Mouse (Mus musculus): ENCODE measurements at regions not wholly inside any gene's neighbourhood (a gene's known extent, or its start where the extent isn't known, plus 50 kb on each side); places are given as distances from the start of the nearest gene placed in this dataset.

DNA sequence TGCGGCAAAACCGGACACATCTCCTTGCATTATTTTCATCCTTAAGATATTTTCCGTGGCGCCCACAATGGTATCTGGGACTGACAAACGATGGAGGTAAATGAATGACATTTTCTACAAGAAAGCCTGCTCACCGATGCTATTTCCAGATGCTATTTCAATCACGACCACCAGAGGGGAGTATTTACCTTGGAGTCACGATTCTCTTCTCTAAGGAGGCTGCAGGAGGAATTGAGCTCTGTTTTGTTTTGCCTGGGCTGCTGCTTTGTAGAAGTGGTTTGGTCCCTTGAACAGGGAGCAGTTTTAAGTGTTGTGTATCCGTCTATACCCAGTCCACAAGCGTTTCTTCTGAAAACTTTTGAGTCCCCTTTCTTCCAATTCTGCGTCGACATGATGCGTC is 128.7 kb upstream of the Itga1 start:
- DNase-seq = peak; percentile 24

DNA sequence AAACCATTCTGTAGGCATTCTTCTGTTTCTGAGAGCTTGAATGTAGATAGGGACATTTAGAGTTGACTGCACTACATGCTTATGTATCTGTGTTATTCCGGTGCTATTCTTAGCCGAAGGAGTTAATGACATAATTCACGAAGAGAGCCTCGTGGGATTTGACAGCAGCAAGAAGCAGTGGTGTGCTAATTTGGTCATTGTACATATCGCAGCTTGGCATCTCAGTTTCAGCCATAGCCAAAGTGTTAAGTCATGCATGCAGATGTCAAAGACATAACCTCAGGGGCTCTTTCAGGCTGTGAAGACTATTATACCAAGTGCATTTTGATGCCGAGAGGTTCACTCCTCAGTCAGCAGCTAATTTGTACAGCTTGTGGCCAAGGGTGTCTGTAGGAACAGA is 125.1 kb upstream of the Itga1 start:
- no peak for DNase-seq

DNA sequence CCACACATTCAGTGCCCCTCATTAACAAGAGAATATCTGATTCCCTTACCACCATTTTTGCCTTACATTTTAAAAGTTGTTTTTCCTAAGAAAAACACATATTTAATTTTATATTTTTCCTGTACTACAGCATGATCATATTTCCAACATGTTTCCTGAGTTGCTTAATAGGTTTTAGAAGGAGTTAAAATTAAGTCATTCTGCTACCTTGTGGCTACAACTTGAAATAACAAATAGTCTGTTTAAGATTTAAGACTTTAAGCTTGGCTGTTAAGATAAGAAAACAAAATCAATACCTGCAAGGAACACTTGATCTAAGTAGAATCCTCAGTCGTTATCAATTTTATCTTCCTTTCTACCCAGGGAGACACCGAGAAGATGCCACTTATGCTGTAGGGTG is 117.9 kb upstream of the Itga1 start:
- DNase-seq = no peak

DNA sequence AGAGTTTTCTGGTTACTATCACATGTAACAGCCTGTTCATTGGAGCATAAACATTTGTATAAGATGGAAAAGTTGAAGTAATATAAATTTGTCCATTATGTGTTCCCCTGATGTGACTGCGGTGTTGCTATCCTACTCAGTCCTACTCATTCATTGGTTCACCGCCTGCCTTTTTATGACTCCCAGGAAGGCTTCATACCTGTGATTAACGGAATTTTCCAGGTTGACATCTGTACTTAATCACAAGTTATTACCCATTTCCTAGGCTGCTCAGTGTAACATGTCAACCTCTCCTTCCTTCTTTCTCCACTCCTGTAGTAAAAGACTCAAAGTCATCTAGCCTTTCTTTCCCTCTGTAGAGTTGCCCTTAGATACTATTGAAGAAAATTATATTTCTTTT is 109.5 kb upstream of the Itga1 start:
- DNase-seq = no peak

DNA sequence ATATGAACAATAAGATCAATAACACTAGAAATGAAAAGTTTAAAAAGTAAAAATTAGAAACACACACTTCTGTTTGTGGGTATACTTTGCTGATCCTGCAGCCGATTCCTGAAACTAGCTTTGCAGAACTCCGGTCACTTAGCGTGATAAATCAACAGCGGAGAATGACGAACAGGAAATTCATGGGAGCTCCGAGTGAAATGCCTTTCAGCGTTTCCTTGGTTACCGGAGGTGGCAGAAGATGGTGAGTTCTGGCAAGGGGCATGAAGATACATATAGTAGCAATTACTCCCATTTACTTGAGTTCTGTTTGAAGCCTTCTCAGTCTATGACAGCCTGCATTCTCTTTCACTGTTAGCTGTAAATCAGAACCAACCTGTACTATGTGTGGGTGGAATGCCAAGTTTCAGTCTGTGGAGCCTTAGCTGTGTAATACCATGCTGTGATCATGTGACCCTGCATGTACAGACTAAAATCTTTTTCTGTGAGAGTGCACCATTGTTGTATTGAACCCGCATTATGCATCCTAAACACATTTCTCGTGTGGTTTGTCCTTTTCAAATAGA is 109.0 kb upstream of the Itga1 start:
- no peak for DNase-seq

DNA sequence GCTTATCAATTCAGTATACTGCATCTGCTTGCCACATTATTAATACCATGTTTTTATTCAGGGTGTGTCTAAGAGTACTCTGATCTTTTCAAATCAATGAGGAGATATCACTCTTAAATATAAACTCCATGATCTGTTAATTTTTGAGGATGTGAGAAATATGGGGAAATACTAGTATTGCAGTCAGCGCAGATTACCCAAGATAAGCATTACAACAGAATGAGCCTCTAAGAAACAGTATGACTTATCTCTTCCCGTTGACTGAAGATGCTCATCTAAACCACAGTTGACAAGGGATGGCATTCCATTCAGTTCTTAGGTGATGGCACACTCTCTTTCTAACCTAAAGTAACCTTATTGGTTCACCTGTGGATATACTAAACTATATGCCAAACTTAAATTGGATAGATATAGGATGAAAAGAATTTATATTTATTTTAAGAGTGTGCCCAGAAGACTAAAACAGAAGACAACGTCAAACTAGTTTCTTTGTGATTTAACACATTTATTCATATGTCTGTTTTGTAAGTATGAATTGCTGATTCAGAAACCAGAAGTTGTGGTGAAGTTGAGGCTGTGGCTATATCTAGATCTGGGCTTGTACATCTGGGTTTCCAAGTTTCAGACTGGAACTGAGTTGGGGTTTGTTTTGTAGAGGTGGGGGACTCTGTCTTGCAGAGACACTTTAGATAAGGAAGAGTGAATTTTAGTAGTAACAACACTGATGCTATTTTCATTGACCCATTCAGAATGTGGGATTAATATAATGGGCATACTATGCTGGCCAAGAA is 107.8 kb upstream of the Itga1 start:
- no peak for DNase-seq

DNA sequence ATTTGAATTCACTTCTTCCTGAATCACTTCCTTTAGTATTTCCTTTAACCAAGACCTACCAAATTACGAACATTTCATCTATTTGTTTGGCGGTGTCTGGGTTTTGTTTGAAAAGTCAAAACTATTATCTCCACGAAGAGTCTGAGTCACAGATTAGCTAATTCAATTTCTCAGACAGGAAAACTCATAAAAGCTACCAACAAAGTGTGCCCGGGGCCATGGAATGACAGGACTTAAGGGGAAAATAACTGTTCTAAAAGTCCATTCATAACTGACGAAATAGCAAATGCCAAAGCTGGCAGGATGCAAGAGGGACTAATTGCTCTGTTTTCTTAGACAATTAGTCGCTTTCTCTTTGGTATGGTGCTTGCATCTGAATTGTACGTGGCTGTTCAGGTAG is 105.0 kb upstream of the Itga1 start:
- DNase-seq = no peak

DNA sequence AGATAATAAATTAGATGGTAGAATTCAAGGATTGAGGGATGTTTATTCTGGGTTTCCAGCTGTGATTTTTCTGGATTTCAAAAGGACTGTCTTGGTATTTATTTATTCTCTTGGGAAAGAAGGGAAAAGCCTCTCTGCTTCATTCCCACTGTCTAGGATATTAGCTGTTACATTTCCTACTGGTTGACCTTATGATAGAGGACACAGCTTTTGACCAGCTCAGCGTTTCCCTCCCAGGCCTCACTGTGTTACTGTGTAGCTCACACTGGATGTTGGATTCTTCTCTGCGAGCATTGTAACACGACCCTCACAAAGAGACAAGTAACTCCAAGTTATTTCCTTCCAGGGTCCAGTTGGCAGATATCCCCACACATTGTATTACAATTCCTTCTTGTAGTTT is 97.4 kb upstream of the Itga1 start:
- DNase-seq = no peak

DNA sequence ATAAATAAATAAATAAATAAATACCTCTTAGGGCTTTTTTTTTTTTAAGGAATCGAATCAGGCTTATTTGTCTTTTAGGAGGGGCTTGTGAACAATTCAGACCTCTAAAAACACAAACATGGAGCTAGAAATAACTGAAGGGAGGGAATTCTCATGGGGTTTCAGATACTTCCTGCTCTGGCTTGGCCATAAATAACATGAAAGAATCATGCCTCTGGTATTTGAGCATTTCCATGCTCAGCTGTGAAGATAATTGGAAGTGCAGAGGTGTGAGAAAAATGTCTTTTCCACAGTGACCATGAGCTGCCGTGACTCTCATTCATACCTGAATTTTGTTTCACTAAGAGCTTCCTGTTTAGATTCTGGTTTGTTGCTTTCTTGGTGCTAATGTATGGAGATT is 86.3 kb upstream of the Itga1 start:
- DNase-seq = no peak

DNA sequence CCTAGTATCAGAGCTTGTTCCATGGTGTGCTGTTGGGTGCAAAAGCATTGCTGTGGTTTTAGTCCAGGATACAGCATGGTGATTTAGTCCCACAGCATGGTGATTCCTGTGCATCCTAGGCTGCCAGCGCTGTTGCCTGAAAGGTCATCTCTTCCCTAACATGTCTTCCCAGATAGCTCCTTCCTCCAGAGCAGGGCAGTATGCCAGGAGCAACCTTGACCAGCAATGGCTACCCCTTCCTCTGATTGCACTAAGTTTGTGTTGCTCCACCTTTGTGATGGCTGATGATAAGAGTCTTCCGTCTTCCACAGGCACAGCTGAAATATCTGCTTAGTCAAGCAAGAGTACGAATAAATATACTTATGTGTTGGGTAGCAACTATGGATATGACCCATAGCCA is 85.6 kb upstream of the Itga1 start:
- no peak for DNase-seq

DNA sequence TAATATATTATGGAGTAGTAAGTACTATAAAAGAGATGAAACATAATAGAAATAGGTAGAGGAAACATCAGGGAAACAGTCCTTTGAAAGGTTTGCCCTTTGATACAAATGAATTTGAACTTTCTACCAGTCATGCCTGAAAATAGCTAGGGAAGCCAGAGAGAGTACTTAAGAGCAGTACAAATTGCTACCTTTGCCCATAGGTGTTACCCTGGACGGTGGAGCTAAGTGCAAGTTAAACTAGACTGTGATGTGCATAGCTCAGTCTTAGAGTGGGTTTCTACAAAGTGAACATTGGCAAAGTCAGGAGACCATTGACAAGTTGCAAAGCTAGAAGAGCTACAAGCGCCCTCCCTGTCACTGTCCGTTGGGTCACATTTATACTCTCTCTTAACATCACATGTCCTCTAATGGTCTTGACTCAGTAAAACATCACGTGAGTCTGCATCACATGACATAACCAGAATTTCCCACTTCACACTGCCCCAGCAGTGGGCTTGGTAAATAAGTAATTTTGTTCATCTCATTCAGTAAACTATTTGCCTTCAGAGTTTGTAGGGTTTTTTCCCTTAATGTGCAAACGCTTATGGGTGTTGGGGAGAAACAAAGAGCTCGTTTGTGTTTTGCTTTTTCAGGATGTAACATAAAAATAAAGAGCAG is 80.6 kb upstream of the Itga1 start:
- no peak for DNase-seq

DNA sequence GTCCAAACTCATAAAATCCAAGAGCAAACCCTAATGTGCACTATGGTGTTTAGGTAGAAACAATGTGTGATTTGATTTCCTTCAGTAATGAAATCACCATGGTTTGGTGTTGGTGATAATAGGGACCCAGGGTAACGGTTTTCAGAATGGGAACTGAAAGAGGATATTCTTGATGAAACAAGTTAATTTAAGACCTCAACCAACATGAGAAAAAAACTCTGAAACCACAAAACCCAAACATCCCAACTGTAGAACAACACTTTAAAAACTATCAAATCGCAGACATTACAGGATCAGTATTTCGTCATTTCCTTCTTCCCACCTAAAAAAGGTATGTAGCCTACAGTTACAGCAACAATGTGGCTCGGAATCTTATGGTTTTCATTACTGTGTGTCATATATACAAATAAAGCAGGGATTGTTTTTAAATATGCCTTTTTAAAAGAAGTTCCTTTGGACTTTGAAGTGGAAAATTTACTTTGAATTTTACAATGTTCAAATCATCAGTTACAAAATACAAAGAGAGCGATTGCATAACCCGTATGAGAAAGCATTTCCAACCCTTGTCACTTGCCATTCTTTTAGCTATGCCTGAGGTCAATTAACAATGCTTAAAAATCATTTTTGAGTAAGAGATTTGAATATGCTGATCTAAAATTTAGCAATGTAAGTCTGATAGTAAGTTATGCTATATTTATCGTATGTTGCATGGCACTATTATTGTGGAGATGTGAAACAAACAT is 76.6 kb upstream of the Itga1 start:
- no peak for DNase-seq

DNA sequence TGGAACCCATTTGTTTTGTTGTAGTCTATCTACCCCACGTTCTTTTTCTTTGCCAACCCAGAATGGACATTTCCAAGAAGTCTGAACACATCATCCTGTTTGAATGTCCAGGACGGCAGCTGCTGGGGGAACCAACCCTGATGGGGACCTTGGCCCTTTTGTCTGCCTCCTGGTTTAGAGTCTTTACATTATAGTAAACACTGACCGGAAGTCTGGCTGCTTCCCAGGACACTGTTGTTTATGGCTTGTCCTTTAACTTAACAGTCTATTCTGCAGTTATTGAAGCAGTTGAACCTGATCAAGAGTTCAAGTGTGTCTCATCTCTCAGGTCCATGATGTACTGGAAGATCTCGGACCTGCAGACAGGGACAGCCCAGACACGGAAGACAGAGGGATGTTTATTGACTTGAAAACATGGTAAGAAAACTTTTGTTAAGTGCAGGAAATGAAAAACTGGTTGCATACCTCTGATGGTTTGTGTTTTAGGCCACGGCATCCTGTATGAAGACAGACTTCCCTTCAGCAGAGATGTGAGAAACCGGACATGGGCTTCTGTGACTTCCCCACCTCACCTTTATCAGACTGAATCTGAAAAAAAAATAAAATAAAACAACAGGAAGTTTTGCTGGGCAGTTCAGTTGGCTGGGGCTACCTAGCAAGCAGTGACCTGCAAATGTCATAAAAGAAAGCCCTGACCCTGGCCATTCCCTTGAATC is 69.7 kb upstream of the Itga1 start:
- no peak for DNase-seq

DNA sequence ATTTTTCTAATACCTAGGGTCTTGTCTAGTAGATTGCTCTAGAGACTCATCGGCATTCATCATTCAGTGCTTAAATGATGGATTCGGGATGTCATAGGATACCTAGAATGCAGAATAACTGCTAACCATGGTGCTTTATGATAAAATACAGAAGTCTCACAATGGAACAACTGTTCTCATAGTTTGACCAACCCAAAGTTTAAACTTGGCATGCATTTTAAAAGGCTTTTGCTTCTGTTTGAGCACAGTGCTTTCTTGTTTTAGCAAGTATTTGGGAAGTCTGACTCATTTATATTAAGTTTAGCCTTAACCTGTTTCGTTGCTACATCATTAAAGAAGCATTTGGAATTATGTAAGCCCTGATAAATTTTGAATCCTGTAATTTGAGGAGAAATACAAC is 64.2 kb upstream of the Itga1 start:
- no peak for DNase-seq

DNA sequence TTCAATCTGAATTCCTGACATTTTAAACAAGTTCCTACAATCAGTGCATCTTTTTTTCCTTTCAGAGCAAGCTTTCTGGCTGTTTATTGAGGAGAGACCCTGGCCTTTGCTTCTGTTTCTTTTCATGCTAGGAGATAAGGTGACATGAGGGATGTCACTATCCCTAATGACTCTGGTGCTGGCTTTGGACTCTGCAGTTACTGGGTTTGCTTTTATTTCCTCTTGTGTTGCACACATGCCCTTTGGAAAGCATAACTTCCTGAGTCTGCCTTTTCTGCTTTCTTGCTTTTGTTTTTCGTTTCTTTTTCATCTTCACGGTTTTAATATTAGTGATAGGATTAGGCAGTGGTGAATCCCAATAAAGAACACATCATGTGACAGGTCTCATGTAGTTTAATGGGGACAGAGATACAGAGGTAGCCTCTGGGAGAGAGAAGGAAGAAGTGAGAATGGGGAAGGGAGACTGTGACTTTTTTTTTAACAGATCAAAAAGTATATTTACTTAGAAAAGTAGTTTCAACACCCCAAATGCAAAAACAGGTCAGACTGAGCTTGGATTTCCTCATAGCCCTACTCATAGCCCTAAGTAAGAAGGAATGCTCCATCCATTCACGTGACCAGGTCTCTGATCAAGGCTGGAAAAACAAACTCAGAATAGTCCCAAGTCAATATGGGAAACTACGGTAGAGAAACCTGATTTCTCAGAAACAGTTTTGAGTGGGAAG is 61.1 kb upstream of the Itga1 start:
- no peak for DNase-seq

DNA sequence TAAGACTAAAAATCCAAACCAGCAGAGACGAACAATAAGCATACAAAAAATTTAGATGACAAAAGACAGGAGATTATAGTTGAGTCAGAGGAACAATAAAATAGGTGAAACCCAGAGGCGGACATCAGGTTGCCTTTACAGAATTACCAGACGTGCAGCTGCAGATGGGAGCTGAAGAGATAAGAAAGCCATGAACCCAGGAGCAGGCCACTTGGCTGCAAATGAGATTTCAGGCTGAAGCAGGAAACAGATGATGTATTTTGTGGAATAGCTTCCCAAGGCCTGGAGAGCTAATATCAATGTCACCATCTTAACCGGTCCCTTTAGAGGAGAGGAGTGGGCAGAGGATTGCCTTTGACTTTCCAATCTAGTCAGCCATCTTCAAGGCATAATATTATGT is 57.6 kb upstream of the Itga1 start:
- no peak for DNase-seq

Data from cerebellum, adult 9-10 months (tissue).